Comparison of ENCODE assay signal across 15 mouse cellular contexts in the genomic region with DNA sequence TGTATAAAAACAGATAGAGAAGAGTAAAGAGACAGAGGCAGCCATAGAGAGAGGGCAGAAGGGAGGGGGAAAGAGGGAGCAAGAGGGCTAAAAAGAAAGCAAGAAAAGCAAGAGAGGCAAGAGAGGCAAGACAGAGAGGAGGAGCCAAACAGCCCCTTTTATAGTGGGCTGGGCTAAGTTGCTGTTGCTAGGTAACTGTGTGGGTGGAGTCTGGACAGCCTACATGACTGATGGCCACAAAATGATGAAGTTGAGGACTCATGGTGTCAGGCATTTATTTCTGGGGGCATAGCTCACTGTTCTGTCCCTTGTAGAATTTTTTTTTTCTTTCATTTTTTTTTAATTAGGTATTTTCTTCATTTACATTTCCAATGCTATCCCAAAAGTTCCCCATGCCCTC. TPM values are rescaled to one million over a fixed set of nuclear protein-coding genes. Genes with fewer than 3 reads are reported as not detected.
DNase-seq lines count a peak whose midpoint lies in the region; ATAC-seq lines count a peak whose summit lies in the region.
"Had no signal": no experiment of that assay in that cellular context is flagged by ENCODE, and none has a peak within 500 bp of the region (broad histone marks: within the 10 kb centered on the region; RNA-seq: fewer than 3 reads in every experiment).

No protein-coding gene starts in this region.

- 0 out of 2 replicates have a peak, but pooled peaks have one; percentile 47 for ATAC-seq in common myeloid progenitor, adult 5-6 weeks (replicated peaks; ENCODE audit: low read depth, poor library complexity, severe bottlenecking)
- peak; percentile 87 for ATAC-seq in liver, embryonic 13.5 days (ENCODE audit: low read depth)

- no peak overlapping the region for H3K4me2 ChIP-seq in liver, embryonic 13.5 days
- H3K4me2 ChIP-seq: heart, embryonic 15.5 days; hindbrain, embryonic 14.5 days; kidney, embryonic 15.5 days had no signal

- peaks cover 8% of the 10 kb centered on the region for H3K4me1 ChIP-seq in liver, embryonic 13.5 days (replicated peaks)
- H3K4me1 ChIP-seq: kidney, embryonic 15.5 days had no signal

- no peak overlapping the region for H3K9ac ChIP-seq in liver, embryonic 13.5 days
- H3K9ac ChIP-seq: heart, embryonic 15.5 days; hindbrain, embryonic 14.5 days; kidney, embryonic 15.5 days had no signal

- no peaks in the 10 kb centered on the region for H3K27me3 ChIP-seq in liver, embryonic 13.5 days
- H3K27me3 ChIP-seq: heart, embryonic 15.5 days; kidney, embryonic 15.5 days had no signal

- no peaks in the 10 kb centered on the region for H3K36me3 ChIP-seq in liver, embryonic 13.5 days
- H3K36me3 ChIP-seq: heart, embryonic 15.5 days; kidney, embryonic 15.5 days had no signal

- H3K9me3 ChIP-seq in liver, embryonic 13.5 days (replicated peaks) = no peaks in the 10 kb centered on the region
- H3K9me3 ChIP-seq: heart, embryonic 15.5 days; kidney, embryonic 15.5 days had no signal

- DNase-seq in embryo, embryonic 10.5 days (ENCODE audit: low spot score) = peak; percentile 11
- DNase-seq in embryo, embryonic 11 days = no peak
- DNase-seq in CD4-positive, CD25-positive, alpha-beta regulatory T cell, adult 2 months (ENCODE audit: low read depth, low spot score) = peak; percentile 45
- peak; percentile 42 for DNase-seq in liver, embryonic 13.5 days
- no peak for DNase-seq in right cerebral cortex, postnatal 4 days
- no peak for DNase-seq in cerebellum, postnatal 36 days
- no peak for DNase-seq in kidney, adult 8-10 months
- DNase-seq: cerebellum, adult 11-12 months; layer of hippocampus, adult 9-11 months; lung, adult 2 months; thymus, adult 18-20 months had no signal

- no peak overlapping the region for H3K27ac ChIP-seq in liver, embryonic 13.5 days
- H3K27ac ChIP-seq: heart, embryonic 15.5 days; hindbrain, embryonic 14.5 days; kidney, embryonic 15.5 days had no signal

- no peak overlapping the region for H3K4me3 ChIP-seq in liver, embryonic 13.5 days (replicated peaks)
- H3K4me3 ChIP-seq: heart, embryonic 15.5 days; kidney, embryonic 15.5 days had no signal

RNA-seq across cellular contexts. Expression of a gene that starts 59.6 kb away (rescaled TPM):
- 30.3 and 31.6 TPM in 2 replicates for total RNA-seq in common myeloid progenitor, adult 5-6 weeks (2017)
- polyA plus RNA-seq in liver, embryonic 13.5 days (2015; fragmentation: Nextera tagmentation; extraction: Ambion mirVana) = 9.2 and 11.6 TPM in 2 replicates

Comparison
In these comparisons a context has a peak if more than half of its experiments do, and no peak if none do; other contexts are left out.
1. DNase-seq: peak in embryo, embryonic 10.5 days (single experiment), CD4-positive, CD25-positive, alpha-beta regulatory T cell, adult 2 months (single experiment) and liver, embryonic 13.5 days (single experiment); none in embryo, embryonic 11 days (single experiment), right cerebral cortex, postnatal 4 days (single experiment), cerebellum, postnatal 36 days (0 of 2) and kidney, adult 8-10 months (0 of 2).